26 mouse cellular contexts compared by ENCODE assay signal in genomic region chr4:89057135-89057534, GRCm38 (mm10).
DNase-seq lines count a peak whose midpoint lies in the region; ATAC-seq and TF ChIP-seq lines count a peak whose summit lies in the region.
"Had no signal": no experiment of that assay in that cellular context is flagged by ENCODE, and none has a peak within 500 bp of the region (broad histone marks: within the 10 kb centered on the region; RNA-seq: fewer than 3 reads in every experiment).

No protein-coding gene starts in this region.

- POLR2A ChIA-PET in Patski (lab: Charles Lee) = interaction anchor here (0.8 to 2.2 kb wide), 4 partner anchors 70 to 124 kb away, joined by 3 to 5 read pairs (median 5); no protein-coding TSS in a partner anchor

- H3K4me1 ChIP-seq in intestine, postnatal 0 days (replicated peaks; ENCODE audit: control insufficient read depth, insufficient read depth, low read length) = no peaks in the 10 kb centered on the region
- H3K4me1 ChIP-seq: forebrain, embryonic 13.5 days; hindbrain, embryonic 10.5 days; intestine, embryonic 15.5 days; liver, embryonic 15.5 days had no signal

- H3K27me3 ChIP-seq in C2C12 (ENCODE audit: control insufficient read depth, insufficient read depth, insufficient read length) (no peaks in the 10 kb centered on the region), Patski (no peaks in the 10 kb centered on the region)
- no peaks in the 10 kb centered on the region for H3K27me3 ChIP-seq in intestine, postnatal 0 days (replicated peaks; ENCODE audit: control insufficient read depth, insufficient read depth, low read length)
- H3K27me3 ChIP-seq: forebrain, embryonic 13.5 days; intestine, embryonic 15.5 days; limb, embryonic 12.5 days; liver, embryonic 15.5 days had no signal

- no peak overlapping the region for H3K9ac ChIP-seq in intestine, postnatal 0 days (ENCODE audit: low read depth, low read length)
- H3K9ac ChIP-seq: forebrain, embryonic 13.5 days; intestine, embryonic 15.5 days; limb, embryonic 12.5 days; liver, embryonic 15.5 days; lung, embryonic 14.5 days had no signal

- no peaks in the 10 kb centered on the region for H3K36me3 ChIP-seq in C2C12 (ENCODE audit: control insufficient read depth, insufficient read depth)
- H3K36me3 ChIP-seq in intestine, postnatal 0 days (ENCODE audit: control insufficient read depth, insufficient read depth) = no peaks in the 10 kb centered on the region
- H3K36me3 ChIP-seq: G1E; hindbrain, embryonic 10.5 days; intestine, embryonic 15.5 days; limb, embryonic 12.5 days; liver, embryonic 15.5 days had no signal

- no peak overlapping the region for H3ac ChIP-seq in C2C12 (ENCODE audit: control insufficient read depth, insufficient read length, low read depth)

- no peak overlapping the region for H3K27ac ChIP-seq in intestine, postnatal 0 days (ENCODE audit: low read depth, low read length)
- H3K27ac ChIP-seq: forebrain, embryonic 13.5 days; hindbrain, embryonic 10.5 days; intestine, embryonic 15.5 days; left cerebral cortex, adult 2 months; limb, embryonic 12.5 days; liver, embryonic 15.5 days had no signal

- H3K4me2 ChIP-seq in intestine, postnatal 0 days (replicated peaks; ENCODE audit: low read depth) = no peak overlapping the region
- H3K4me2 ChIP-seq: forebrain, embryonic 13.5 days; intestine, embryonic 15.5 days; limb, embryonic 12.5 days; liver, embryonic 15.5 days; lung, embryonic 14.5 days; midbrain, embryonic 11.5 days had no signal

- TF ChIP-seq CTCF in C2C12 (IDR thresholded peaks at IDR 0.05; ENCODE audit: control insufficient read depth, insufficient read depth, insufficient read length) = no peak
- TF ChIP-seq CTCF in Patski (IDR thresholded peaks at IDR 0.05) = no peak
- no peak for TF ChIP-seq CTCF in intestine, postnatal 0 days (IDR thresholded peaks at IDR 0.05; ENCODE audit: low read depth)

- no peaks in the 10 kb centered on the region for H3K79me3 ChIP-seq in C2C12 (ENCODE audit: low read depth)

- 82% methylated on average over 1 of the region's 1 CpGs for WGBS in intestine, postnatal 0 days

- H3K79me2 ChIP-seq in C2C12 (ENCODE audit: control insufficient read depth, insufficient read depth) = peaks cover 15% of the 10 kb centered on the region

- H3K4me3 ChIP-seq in C2C12 (ENCODE audit: insufficient read depth, poor library complexity, severe bottlenecking) = no peak overlapping the region
- H3K4me3 ChIP-seq in intestine, postnatal 0 days (ENCODE audit: low read depth, low read length) = no peak overlapping the region
- H3K4me3 ChIP-seq: forebrain, embryonic 13.5 days; hindbrain, embryonic 10.5 days; intestine, embryonic 15.5 days; left cerebral cortex, adult 2 months; limb, embryonic 12.5 days; liver, embryonic 15.5 days had no signal

- ATAC-seq in Patski = peak; percentile 63
- ATAC-seq in intestine, postnatal 0 days = no peak
- ATAC-seq: forebrain, embryonic 13.5 days; hindbrain, embryonic 16.5 days; intestine, embryonic 15.5 days had no signal

- no peaks in the 10 kb centered on the region for H3K9me3 ChIP-seq in intestine, postnatal 0 days (ENCODE audit: control insufficient read depth)
- H3K9me3 ChIP-seq: forebrain, embryonic 13.5 days; hindbrain, embryonic 10.5 days; intestine, embryonic 15.5 days; limb, embryonic 12.5 days; liver, embryonic 15.5 days had no signal

- CTCF ChIA-PET in Patski (lab: Charles Lee) = interaction anchor here (1.2 to 2.6 kb wide), 8 partner anchors 15 to 300 kb away, joined by 3 to 10 read pairs (median 6); no protein-coding TSS in a partner anchor

- in situ Hi-C loops in Patski (cut with MboI; ENCODE audit: low pct_unique_long_range_greater_than_20kb) = loop anchor here (10.0 kb wide), 1 partner anchor 468 kb away; no protein-coding TSS in a partner anchor

- DNase-seq in 3134 (ENCODE audit: extremely low read depth, insufficient read length, low spot score) = peak; percentile 84
- DNase-seq in Patski (ENCODE audit: low read depth, low spot score) = peak; percentile 82
- DNase-seq in fibroblast of lung, adult 2 months (ENCODE audit: low read depth) = peak; percentile 58
- DNase-seq in urinary bladder, postnatal 36 days (ENCODE audit: low spot score in 2 of 2) = no peak
- no peak for DNase-seq in ovary, postnatal 10 days (ENCODE audit: low spot score)
- DNase-seq: adrenal gland, postnatal 14 days; cerebellum, adult 2 months; cerebellum, postnatal 14 days; gastrocnemius, postnatal 14 days; heart, postnatal 14 days; kidney, postnatal 25 days; lung, embryonic 14.5 days; lung, postnatal 14 days; right cerebral cortex, postnatal 4 days; thymus, postnatal 14 days had no signal

TF ChIP-seq in C2C12, 6 proteins besides CTCF, POLR2A, EP300 and RAD21:
- TF ChIP-seq FOSL1 (IDR thresholded peaks at IDR 0.05; ENCODE audit: insufficient read depth, low read length, poor library complexity, severe bottlenecking) = peak; percentile 65
- TF ChIP-seq MYOG (IDR thresholded peaks at IDR 0.05; ENCODE audit: control insufficient read depth, extremely low read depth, insufficient read length) = no peak
- TF ChIP-seq USF1 (IDR thresholded peaks at IDR 0.05; ENCODE audit: low read depth) = no peak
- peak; percentile 47 for TF ChIP-seq MAX (IDR thresholded peaks at IDR 0.05)

Comparison
In these comparisons a context has a peak if more than half of its experiments do, and no peak if none do; other contexts are left out.
1. DNase-seq: peak in 3134 (single experiment), Patski (single experiment) and fibroblast of lung, adult 2 months (single experiment); none in urinary bladder, postnatal 36 days (0 of 2) and ovary, postnatal 10 days (single experiment).